ENCODE assay signal across 10 mouse cellular contexts in genomic region chrX:166384935-166385334, GRCm38 (mm10). TPM values are rescaled to one million over a fixed set of nuclear protein-coding genes. Genes with fewer than 3 reads are reported as not detected.
DNase-seq lines count a peak whose midpoint lies in the region; ATAC-seq and TF ChIP-seq lines count a peak whose summit lies in the region.
"Had no signal": no experiment of that assay in that cellular context is flagged by ENCODE, and none has a peak within 500 bp of the region (broad histone marks: within the 10 kb centered on the region; RNA-seq: fewer than 3 reads in every experiment).

No protein-coding gene starts in this region.

- no peak overlapping the region for H3K9ac ChIP-seq in lung, embryonic 15.5 days
- no peak overlapping the region for H3K9ac ChIP-seq in midbrain, embryonic 13.5 days (replicated peaks)
- H3K9ac ChIP-seq: embryonic facial prominence, embryonic 13.5 days had no signal

- no peaks in the 10 kb centered on the region for H3K36me3 ChIP-seq in lung, embryonic 15.5 days
- no peaks in the 10 kb centered on the region for H3K36me3 ChIP-seq in kidney, adult 2 months (ENCODE audit: control insufficient read depth, insufficient read depth, low read length)
- H3K36me3 ChIP-seq in midbrain, embryonic 13.5 days, result peaks cover 34% of the 10 kb centered on the region

- H3K9me3 ChIP-seq in lung, embryonic 15.5 days, result no peaks in the 10 kb centered on the region
- no peaks in the 10 kb centered on the region for H3K9me3 ChIP-seq in midbrain, embryonic 13.5 days
- H3K9me3 ChIP-seq: embryonic facial prominence, embryonic 13.5 days had no signal

- TF ChIP-seq POLR2A in lung, adult 2 months (IDR thresholded peaks at IDR 0.05; ENCODE audit: borderline replicate concordance, extremely low read depth, low read depth, low read length), result no peak
- no peak for TF ChIP-seq POLR2A in kidney, adult 2 months (IDR thresholded peaks at IDR 0.05; ENCODE audit: low read depth, low read length)

- H3K27ac ChIP-seq in lung, embryonic 15.5 days, result no peak overlapping the region
- H3K27ac ChIP-seq in kidney, adult 2 months (ENCODE audit: insufficient read depth, low read depth, low read length), result peak overlapping the region; percentile 23
- H3K27ac ChIP-seq in midbrain, embryonic 13.5 days, result no peak overlapping the region
- H3K27ac ChIP-seq: embryonic facial prominence, embryonic 13.5 days had no signal

- H3K4me1 ChIP-seq in lung, embryonic 15.5 days, result no peaks in the 10 kb centered on the region
- no peaks in the 10 kb centered on the region for H3K4me1 ChIP-seq in lung, adult 2 months (ENCODE audit: control insufficient read depth, insufficient read depth, low read length)
- H3K4me1 ChIP-seq in kidney, adult 2 months (ENCODE audit: control insufficient read depth, insufficient read depth, low read length), result no peaks in the 10 kb centered on the region
- no peaks in the 10 kb centered on the region for H3K4me1 ChIP-seq in midbrain, embryonic 13.5 days (replicated peaks)
- H3K4me1 ChIP-seq: embryonic facial prominence, embryonic 13.5 days had no signal

- peak; percentile 52; the same call in 1 of the 2 replicates for ATAC-seq in cerebellum, adult (ENCODE audit: insufficient number of reproducible peaks, low FRiP score, low TSS enrichment)
- ATAC-seq in lung, embryonic 15.5 days (ENCODE audit: borderline replicate concordance, extremely low read depth, low FRiP score, low TSS enrichment), result peak; percentile 75
- no peak for ATAC-seq in midbrain, embryonic 13.5 days
- ATAC-seq: hindbrain, embryonic 16.5 days had no signal

- TF ChIP-seq CTCF in lung, adult 2 months (IDR thresholded peaks at IDR 0.05; ENCODE audit: insufficient read depth, low read length), result no peak
- no peak for TF ChIP-seq CTCF in kidney, adult 2 months (conservative IDR thresholded peaks at IDR 0.05; ENCODE audit: insufficient read depth, insufficient read length, low read depth, low read length)

- H3K4me3 ChIP-seq in lung, embryonic 15.5 days, result no peak overlapping the region
- H3K4me3 ChIP-seq in lung, adult 2 months (replicated peaks; ENCODE audit: extremely low read depth, low read depth, low read length), result no peak overlapping the region
- H3K4me3 ChIP-seq in kidney, adult 2 months (ENCODE audit: insufficient read depth, low read depth, low read length), result no peak overlapping the region
- no peak overlapping the region for H3K4me3 ChIP-seq in midbrain, embryonic 13.5 days (replicated peaks)
- H3K4me3 ChIP-seq: embryonic facial prominence, embryonic 13.5 days had no signal

- WGBS in lung, embryonic 15.5 days, result 42% methylated on average over 3 of the region's 3 CpGs
- WGBS in lung, adult 2 months, result 58% methylated on average over 3 of the region's 3 CpGs
- 15% methylated on average over 3 of the region's 3 CpGs for WGBS in kidney, adult 2 months
- WGBS in midbrain, embryonic 13.5 days, result 81% methylated on average over 3 of the region's 3 CpGs

- no peak overlapping the region for H3K4me2 ChIP-seq in lung, embryonic 15.5 days
- no peak overlapping the region for H3K4me2 ChIP-seq in midbrain, embryonic 13.5 days (replicated peaks)
- H3K4me2 ChIP-seq: embryonic facial prominence, embryonic 13.5 days had no signal

- no peaks in the 10 kb centered on the region; the same call in 1 of the 2 replicates for H3K27me3 ChIP-seq in lung, embryonic 15.5 days
- H3K27me3 ChIP-seq in kidney, adult 2 months (replicated peaks; ENCODE audit: control insufficient read depth, insufficient read depth, low read length), result no peaks in the 10 kb centered on the region
- peaks cover 39% of the 10 kb centered on the region; the same call in 1 of the 2 replicates for H3K27me3 ChIP-seq in midbrain, embryonic 13.5 days

- no peak for DNase-seq in cerebellum, adult 8-10 months
- DNase-seq in lung, adult 2 months, result no peak
- DNase-seq in kidney, adult 2 months, result peak; percentile 62
- DNase-seq in ovary, postnatal 36 days (ENCODE audit: low spot score), result peak; percentile 8
- DNase-seq in embryo, embryonic 9.5 days (ENCODE audit: extremely low spot score), result no peak

RNA-seq across cellular contexts. Expression of gene Trappc2, which starts 55.4 kb away (rescaled TPM):
- 34.7 and 34.9 TPM in 2 replicates for polyA plus RNA-seq in lung, embryonic 15.5 days (2015; fragmentation: Nextera tagmentation; extraction: Ambion mirVana)
- polyA plus RNA-seq in lung, adult 2 months (2012; rRNA removed), result 2.4 and 4.3 TPM in 2 replicates
- polyA plus RNA-seq in kidney, adult 2 months (2012; rRNA removed), result 4.0 and 5.8 TPM in 2 replicates
- polyA plus RNA-seq in midbrain, embryonic 13.5 days (2015; fragmentation: Nextera tagmentation; extraction: Ambion mirVana), result 77.0 and 85.4 TPM in 2 replicates

RNA-seq across cellular contexts. Expression of gene Ofd1, which starts 55.6 kb away (rescaled TPM):
- polyA plus RNA-seq in lung, embryonic 15.5 days (2015; fragmentation: Nextera tagmentation; extraction: Ambion mirVana), result 7.3 and 7.6 TPM in 2 replicates
- 1.2 and 1.8 TPM in 2 replicates for polyA plus RNA-seq in lung, adult 2 months (2012; rRNA removed)
- polyA plus RNA-seq in kidney, adult 2 months (2012; rRNA removed), result 1.3 and 1.4 TPM in 2 replicates
- 7.5 and 8.3 TPM in 2 replicates for polyA plus RNA-seq in midbrain, embryonic 13.5 days (2015; fragmentation: Nextera tagmentation; extraction: Ambion mirVana)

Comparison
In these comparisons a context has a peak if more than half of its experiments do, and no peak if none do; other contexts are left out.
1. DNase-seq: peak in kidney, adult 2 months (single experiment) and ovary, postnatal 36 days (single experiment); none in cerebellum, adult 8-10 months (single experiment), lung, adult 2 months (single experiment) and embryo, embryonic 9.5 days (single experiment).